Mouse (Mus musculus) forebrain, embryonic 16.5 days (tissue): ENCODE results near the gene Ap1g2. TPM values are rescaled to one million over a fixed set of nuclear protein-coding genes. Genes with fewer than 3 reads are reported as not detected.

ENCODE experiments used
- ATAC-seq: fragments of 200-750 bp; cut with Nextera tagmentation; 2 replicates; pipeline ENCODE4 v1.8.0; 2017; ENCODE audit warnings: mild to moderate bottlenecking, moderate library complexity
- H3K27ac ChIP-seq: fragments of 300-500 bp; sonication (generic); 2 replicates; pipeline ENCODE4 v1.5.1; 2014; ENCODE audit warnings: low read length, control low read depth
- H3K27me3 ChIP-seq: fragments of 300-500 bp; sonication (generic); replicated peaks from 2 replicates; pipeline ENCODE4 v1.6.1; 2014; ENCODE audit warnings: low read length; ENCODE audit not compliant: control insufficient read depth, insufficient read depth
- H3K36me3 ChIP-seq: fragments of 300-500 bp; sonication (generic); 2 replicates; pipeline ENCODE4 v1.6.1; 2014; ENCODE audit not compliant: control insufficient read depth, insufficient read depth
- H3K4me1 ChIP-seq: fragments of 300-500 bp; sonication (generic); replicated peaks from 2 replicates; pipeline ENCODE4 v1.6.1; 2014; ENCODE audit warnings: low read length; ENCODE audit not compliant: control insufficient read depth, insufficient read depth
- H3K4me2 ChIP-seq: fragments of 300-500 bp; sonication (generic); 2 replicates; pipeline ENCODE4 v1.6.1; 2014; ENCODE audit warnings: mild to moderate bottlenecking, low read length, control low read depth
- H3K4me3 ChIP-seq: fragments of 300-500 bp; sonication (generic); replicated peaks from 2 replicates; pipeline ENCODE4 v1.5.1; 2014; ENCODE audit warnings: mild to moderate bottlenecking, low read length, control low read depth
- H3K9ac ChIP-seq: fragments of 300-500 bp; sonication (generic); replicated peaks from 2 replicates; pipeline ENCODE4 v1.6.1; 2014; ENCODE audit warnings: low read depth, low read length, control low read depth
- H3K9me3 ChIP-seq: fragments of 300-500 bp; sonication (generic); 2 replicates; pipeline ENCODE4 v1.6.1; 2016; ENCODE audit warnings: low read length; ENCODE audit not compliant: control insufficient read depth
- WGBS: fragments of 180-500 bp; shearing (Covaris S2); extraction: QIAGEN DNeasy Blood & Tissue Kit; methylation state at CpG from one replicate; pipeline ENCODE4 v1.1.7; 2014; 5-methylcytosine and 5-hydroxymethylcytosine counted together
- polyA plus RNA-seq: library from polyadenylated mRNA; unstranded; fragments of >200 nt; fragmentation: Nextera tagmentation; extraction: Ambion mirVana; gene quantifications from 2 replicates; pipeline ENCODE4 v1.2.1, GENCODE M21; 2015

Ap1g2 gene
- polyA plus RNA-seq, 1 experiment from 2014 or later = 16.5 TPM

DNA sequence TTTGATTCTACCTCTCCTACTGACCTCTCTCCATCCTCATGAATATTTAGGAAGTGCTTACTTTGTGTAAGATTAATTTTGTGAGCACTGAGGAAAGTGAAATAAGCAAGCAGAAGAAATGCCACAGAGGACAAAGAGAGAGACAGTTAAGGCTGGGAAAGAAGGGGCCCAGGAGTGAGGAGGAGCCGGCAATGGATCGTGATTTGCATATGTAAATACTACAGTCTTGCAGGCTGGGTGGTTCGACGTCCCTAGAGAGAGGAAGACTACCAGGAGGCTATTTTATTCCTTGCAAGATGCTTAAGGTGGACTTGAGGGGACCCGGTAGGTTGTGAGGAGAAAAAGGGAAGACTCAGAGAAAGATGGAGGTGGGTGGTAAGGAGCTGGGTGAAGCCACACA, 25.3 kb downstream of the Ap1g2 start:
- Histone ChIP-seq H3K36me3 (no peaks in the 10 kb centered on the region), H3K4me3 (no peak overlapping the region), H3K27me3 (no peaks in the 10 kb centered on the region), H3K9ac (no peak overlapping the region), H3K4me2 (no peak overlapping the region), H3K9me3 (no peaks in the 10 kb centered on the region), H3K4me1 (peaks cover 57% of the 10 kb centered on the region), H3K27ac (peak overlapping the region; percentile 30; the same call in 1 of the 2 replicates)
- 26% methylated on average over 5 of the region's 5 CpGs for WGBS
- ATAC-seq = no peak

DNA sequence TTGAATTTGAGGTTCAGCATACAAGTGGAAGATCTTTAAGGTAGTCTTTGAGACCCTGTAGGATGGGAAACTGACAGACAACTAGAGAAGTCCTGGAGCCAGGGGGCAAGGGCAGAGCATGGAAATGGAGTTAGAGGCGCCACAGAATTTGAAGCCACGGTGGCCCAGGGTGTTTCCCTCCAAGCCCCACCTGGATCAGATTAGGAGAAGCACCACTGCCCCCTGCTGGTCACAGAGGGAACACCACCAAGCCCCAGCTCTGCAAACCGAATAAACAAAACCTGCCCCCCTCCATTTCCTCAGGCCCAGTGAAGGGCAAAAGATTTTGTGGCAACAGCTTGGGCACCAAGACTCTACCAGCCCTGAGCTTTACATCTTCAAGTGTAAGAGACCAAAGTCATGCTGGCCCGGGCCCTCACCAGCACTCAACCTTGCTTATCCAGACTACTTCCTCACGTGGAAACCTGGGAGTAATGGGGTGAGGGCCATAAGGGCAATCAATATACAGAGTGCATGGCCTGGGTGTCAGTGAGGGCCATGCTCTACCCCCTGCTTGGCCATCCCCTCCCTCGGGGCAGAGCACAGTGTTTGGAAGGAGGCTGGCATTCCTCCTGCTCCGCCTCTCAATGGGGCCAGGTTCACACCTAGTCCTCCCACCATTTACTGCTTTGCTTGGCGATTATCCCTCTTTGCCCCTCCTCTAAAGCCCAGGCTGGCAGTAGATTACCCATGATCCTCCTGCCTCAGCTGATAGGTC, 27.0 kb downstream of the Ap1g2 start:
- 16% methylated on average over 8 of the region's 8 CpGs for WGBS
- Histone ChIP-seq H3K4me2 (peak overlapping the region; percentile 18; the same call in 1 of the 2 replicates), H3K27ac (peak overlapping the region; percentile 92), H3K4me1 (peaks cover 50% of the 10 kb centered on the region), H3K9ac (peak overlapping the region; percentile 45; the same call in 1 of the 2 replicates), H3K36me3 (peaks cover 9% of the 10 kb centered on the region), H3K9me3 (no peaks in the 10 kb centered on the region), H3K4me3 (no peak overlapping the region), H3K27me3 (no peaks in the 10 kb centered on the region)
- peak; percentile 29 for ATAC-seq

DNA sequence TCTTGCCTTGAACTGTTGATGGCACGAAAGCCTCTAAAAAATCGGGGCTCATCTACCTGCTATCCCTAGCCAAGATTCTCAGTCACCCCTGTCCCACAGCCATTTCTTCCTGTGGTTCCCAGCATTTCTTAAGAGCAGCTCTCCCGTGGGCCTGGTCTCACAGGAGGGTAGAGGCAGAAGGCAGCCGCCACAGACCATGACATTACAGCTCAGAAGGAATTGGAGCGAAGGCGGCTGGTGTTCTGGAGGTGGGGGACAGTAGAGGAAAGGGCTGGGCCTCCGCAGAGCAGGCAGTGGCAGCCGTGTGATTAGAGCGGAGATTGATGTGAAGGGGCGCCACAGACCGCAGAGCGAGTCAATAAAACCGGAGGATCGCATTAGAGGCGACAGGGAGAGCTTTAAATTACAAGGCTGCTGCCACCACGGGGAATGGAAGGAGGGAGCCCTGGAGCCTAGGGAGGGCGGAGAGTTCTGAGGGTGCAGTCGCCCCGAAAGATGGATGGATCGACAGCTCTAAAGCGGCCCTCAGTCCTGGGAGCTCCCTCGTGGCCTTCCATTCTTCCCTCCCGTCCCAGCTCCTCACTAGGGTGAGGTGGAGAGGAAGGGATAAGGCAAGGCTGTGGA, 27.9 kb downstream of the Ap1g2 start:
- Histone ChIP-seq H3K9ac (peak overlapping the region; percentile 45), H3K27me3 (no peaks in the 10 kb centered on the region), H3K4me2 (peak overlapping the region; percentile 18), H3K4me3 (no peak overlapping the region), H3K27ac (peak overlapping the region; percentile 92), H3K9me3 (no peaks in the 10 kb centered on the region), H3K4me1 (peaks cover 50% of the 10 kb centered on the region), H3K36me3 (peaks cover 16% of the 10 kb centered on the region)
- ATAC-seq = peak; percentile 29
- 5% methylated on average over 23 of the region's 23 CpGs for WGBS

DNA sequence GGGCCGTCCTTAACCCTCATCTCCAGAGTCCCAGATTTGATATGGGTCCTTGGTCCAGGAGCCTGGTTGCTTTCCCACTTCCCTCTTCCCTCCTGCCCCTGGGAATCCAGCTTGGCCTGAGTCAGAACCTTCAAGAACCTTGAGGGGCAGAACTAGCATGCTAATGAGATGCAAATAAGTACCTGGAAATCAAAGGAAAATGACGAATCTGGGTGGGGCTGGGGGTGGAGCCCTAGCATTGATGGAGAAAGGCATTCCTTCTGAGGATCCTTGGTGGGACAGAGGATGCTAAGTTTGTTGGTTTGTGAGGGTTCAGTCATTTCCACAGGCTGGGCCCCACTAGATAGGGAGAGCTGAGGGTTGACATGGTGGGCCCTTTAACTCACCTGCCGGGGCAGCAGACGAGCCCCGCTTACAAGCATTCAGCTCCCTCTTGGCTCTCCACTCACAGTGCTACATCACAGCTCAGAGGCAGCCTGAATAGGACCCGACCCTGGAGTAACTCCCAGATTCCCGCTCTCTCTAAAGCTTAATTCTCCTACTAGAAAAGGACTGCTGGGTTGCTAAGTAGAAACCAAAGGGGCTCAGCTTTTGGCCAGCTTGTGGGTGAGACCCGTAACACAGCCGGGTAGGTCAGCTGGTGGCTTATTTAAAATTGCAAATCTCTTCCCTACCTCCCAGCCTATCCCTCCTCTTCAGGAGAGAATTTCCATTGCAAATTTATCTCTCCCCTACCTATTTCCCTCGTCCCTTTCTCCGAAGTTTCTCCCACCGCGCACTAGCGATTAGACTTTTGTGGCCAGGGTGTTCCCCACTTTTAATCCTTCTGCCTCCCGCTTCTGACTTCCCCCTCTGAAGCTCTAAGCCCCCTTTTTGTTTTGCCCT, 28.7 kb downstream of the Ap1g2 start:
- H3K9me3 ChIP-seq = no peaks in the 10 kb centered on the region
- H3K4me1 ChIP-seq = peaks cover 51% of the 10 kb centered on the region
- peak overlapping the region; percentile 18; the same call in 1 of the 2 replicates for H3K4me2 ChIP-seq
- peaks cover 19% of the 10 kb centered on the region for H3K36me3 ChIP-seq
- peak overlapping the region; percentile 92 for H3K27ac ChIP-seq
- H3K27me3 ChIP-seq = no peaks in the 10 kb centered on the region
- 10% methylated on average over 15 of the region's 15 CpGs for WGBS
- H3K4me3 ChIP-seq = no peak overlapping the region
- peak overlapping the region; percentile 45; the same call in 1 of the 2 replicates for H3K9ac ChIP-seq
- peak; percentile 53 for ATAC-seq

DNA sequence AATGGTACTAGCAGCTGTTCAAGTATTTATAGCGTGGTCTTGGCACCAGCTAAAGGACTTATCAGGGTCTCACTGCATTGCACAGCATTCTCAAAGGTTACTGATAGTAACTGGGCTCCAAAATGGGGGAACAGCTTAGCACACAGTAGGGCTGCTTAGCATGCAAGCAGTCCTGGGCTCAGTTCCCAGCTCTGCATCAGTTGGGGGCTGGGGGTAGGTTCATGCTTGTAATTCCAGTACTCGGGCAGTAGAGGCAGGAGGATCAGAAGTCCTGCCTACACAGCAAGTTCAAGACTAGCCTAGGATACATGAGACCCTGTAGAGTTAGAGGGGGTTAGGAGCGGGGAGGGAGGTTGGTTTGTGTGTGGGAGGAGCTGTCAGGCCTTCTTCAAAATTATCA, 29.4 kb downstream of the Ap1g2 start:
- ATAC-seq = no peak
- peaks cover 55% of the 10 kb centered on the region for H3K4me1 ChIP-seq
- no peaks in the 10 kb centered on the region for H3K27me3 ChIP-seq
- H3K27ac ChIP-seq = peak overlapping the region; percentile 92
- 72% methylated on average over 3 of the region's 3 CpGs for WGBS
- H3K4me2 ChIP-seq = no peak overlapping the region
- no peak overlapping the region for H3K4me3 ChIP-seq
- no peak overlapping the region for H3K9ac ChIP-seq
- H3K9me3 ChIP-seq = no peaks in the 10 kb centered on the region
- H3K36me3 ChIP-seq = peaks cover 22% of the 10 kb centered on the region

DNA sequence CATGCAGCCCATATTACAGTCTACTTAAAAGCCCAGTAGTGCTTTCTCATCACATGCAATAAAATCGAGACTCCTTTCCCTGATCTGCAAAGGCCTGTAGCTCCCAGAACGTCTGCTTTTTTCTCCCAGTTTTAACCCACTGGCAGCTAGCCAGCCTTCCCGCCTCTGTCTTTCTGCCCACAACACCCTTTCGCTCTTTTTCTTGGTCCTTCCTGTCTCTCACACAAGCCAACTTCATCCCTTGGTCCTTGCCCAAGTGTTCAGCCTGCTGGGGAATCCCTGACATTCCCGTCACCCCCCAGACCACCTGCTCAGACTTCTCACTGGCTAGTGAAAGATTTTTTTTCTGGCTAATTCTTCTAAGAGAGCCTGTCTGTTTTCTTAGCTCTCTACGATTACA, 30.2 kb downstream of the Ap1g2 start:
- H3K4me3 ChIP-seq = no peak overlapping the region
- ATAC-seq = no peak
- H3K36me3 ChIP-seq = peaks cover 22% of the 10 kb centered on the region
- H3K27me3 ChIP-seq = no peaks in the 10 kb centered on the region
- H3K9ac ChIP-seq = no peak overlapping the region
- H3K9me3 ChIP-seq = no peaks in the 10 kb centered on the region
- H3K4me2 ChIP-seq = no peak overlapping the region
- WGBS = 14% methylated on average over 6 of the region's 6 CpGs
- H3K4me1 ChIP-seq = peaks cover 54% of the 10 kb centered on the region
- H3K27ac ChIP-seq = peak overlapping the region; percentile 92

DNA sequence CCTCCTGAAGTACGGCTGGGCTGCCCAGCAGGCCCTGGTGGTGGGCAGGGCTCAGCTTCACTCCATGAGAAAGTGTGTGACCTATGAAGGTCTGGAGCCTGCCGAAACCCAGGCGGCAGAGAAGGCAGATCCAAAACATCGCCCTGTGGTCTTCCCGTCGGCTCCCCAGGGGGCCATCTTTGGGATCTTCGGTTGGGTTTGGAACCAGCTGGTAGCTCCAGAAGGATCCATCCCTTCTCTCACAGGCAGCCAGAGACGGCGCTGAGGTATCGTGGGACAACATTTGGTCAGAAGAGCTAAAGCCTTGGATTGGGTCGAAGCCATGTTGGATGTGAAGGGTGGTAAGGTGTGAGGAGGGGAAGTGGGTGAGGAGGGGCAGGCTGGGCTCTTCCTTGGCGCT, 32.0 kb downstream of the Ap1g2 start:
- peak overlapping the region; percentile 20; the same call in 1 of the 2 replicates for H3K27ac ChIP-seq

DNA sequence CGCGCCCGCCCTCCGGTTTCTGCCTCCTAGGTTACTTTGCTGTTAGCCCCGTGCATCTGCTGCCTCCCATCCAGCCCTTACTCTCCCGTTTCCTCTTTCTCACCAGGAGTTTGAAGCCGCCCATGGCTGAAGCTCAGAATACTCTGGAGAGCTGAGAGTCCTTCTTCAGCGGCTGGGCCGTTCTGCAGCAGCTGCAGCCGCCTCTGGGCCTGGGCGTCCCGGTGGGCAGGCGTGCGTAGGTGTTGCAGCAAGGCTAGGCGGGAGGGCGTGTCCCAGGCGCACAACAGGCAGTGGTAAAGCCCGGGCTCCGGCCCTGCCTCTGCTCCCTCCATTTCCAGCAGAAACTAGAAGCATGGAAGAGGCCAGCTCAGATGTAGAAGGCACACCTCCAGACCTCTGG, 34.6 kb downstream of the Ap1g2 start:
- 37% methylated on average over 19 of the region's 19 CpGs for WGBS
- Histone ChIP-seq H3K4me3 (no peak overlapping the region), H3K4me1 (peaks cover 21% of the 10 kb centered on the region), H3K27me3 (no peaks in the 10 kb centered on the region), H3K9ac (no peak overlapping the region), H3K4me2 (no peak overlapping the region), H3K27ac (no peak overlapping the region), H3K36me3 (peaks cover 34% of the 10 kb centered on the region), H3K9me3 (no peaks in the 10 kb centered on the region)
- ATAC-seq = no peak

More for the DNA sequence above, 32.0 kb downstream of the Ap1g2 start:
- Histone ChIP-seq H3K4me1 (peaks cover 47% of the 10 kb centered on the region), H3K27me3 (no peaks in the 10 kb centered on the region), H3K4me2 (no peak overlapping the region), H3K9me3 (no peaks in the 10 kb centered on the region), H3K36me3 (peaks cover 26% of the 10 kb centered on the region), H3K9ac (no peak overlapping the region), H3K4me3 (no peak overlapping the region)
- ATAC-seq = no peak
- 87% methylated on average over 12 of the region's 12 CpGs for WGBS

DNA sequence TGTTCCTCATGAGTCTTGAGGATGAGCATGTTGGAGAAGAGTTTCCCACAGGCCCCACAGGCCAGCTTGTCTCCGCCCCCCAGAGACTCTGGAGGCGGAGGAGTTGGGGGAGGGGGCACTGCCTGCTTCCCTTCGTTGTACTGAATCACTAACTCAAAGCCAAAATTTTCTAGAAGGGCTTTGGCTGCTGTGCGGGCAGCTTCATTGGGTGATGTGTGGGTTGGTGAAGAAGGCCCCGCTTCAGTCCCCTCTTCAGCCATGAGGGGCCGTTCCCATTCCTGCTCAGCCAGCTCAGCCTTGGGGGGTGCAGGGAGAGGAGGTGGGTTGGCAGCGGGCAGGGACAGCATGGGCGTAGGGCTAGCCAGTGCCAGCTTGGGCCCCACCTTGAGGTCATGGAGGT, 40.4 kb downstream of the Ap1g2 start:
- Histone ChIP-seq H3K9ac (no peak overlapping the region), H3K4me3 (no peak overlapping the region), H3K4me2 (no peak overlapping the region), H3K9me3 (no peaks in the 10 kb centered on the region), H3K27ac (peak overlapping the region; percentile 30; the same call in 1 of the 2 replicates), H3K27me3 (no peaks in the 10 kb centered on the region), H3K4me1 (peaks cover 34% of the 10 kb centered on the region), H3K36me3 (peaks cover 25% of the 10 kb centered on the region; the same call in 1 of the 2 replicates)
- no peak for ATAC-seq
- WGBS = 89% methylated on average over 8 of the region's 8 CpGs
